Mouse (Mus musculus): ENCODE measurements at regions not wholly inside any gene's neighbourhood (a gene's known extent, or its start where the extent isn't known, plus 50 kb on each side); places are given as distances from the start of the nearest gene placed in this dataset.

DNA sequence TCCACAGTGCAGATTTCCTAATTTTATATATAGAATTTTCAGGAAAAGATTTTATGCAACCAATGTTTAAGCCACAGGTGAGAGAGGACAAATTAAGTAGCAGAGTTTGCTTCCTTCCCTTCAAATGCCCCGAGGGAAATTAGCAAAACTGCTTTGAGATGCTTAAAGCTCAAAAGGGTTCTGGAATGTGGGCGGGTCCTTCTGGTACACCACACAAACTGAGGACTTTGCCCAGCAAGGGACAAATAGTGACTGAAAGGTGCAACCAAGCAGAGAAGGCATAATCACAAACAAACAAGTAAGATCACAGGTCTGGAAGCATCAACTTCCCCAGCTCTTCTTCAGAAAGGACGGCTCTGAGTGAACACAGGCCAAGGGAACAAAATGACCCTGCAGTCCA, 476.4 kb upstream of the Adamts5 start:
- Histone ChIP-seq H3K4me3 (replicated peaks; ENCODE audit: low read depth, low read length) (no peak overlapping the region), H3K9me3 (ENCODE audit: control insufficient read depth, low read length) (no peaks in the 10 kb centered on the region), H3K36me3 (ENCODE audit: control insufficient read depth, insufficient read depth, low read length) (no peaks in the 10 kb centered on the region), H3K9ac (replicated peaks; ENCODE audit: low read length) (no peak overlapping the region), H3K4me2 (ENCODE audit: low read length) (no peak overlapping the region), H3K4me1 (ENCODE audit: control insufficient read depth, insufficient read depth, low read length) (no peaks in the 10 kb centered on the region), H3K27ac (replicated peaks; ENCODE audit: low read depth, low read length) (no peak overlapping the region), H3K27me3 (ENCODE audit: control insufficient read depth, insufficient read depth, low read length) (no peaks in the 10 kb centered on the region)
- no peak for DNase-seq
- no peak for ATAC-seq (ENCODE audit: low FRiP score, low TSS enrichment)
- WGBS, result 38% methylated on average over 3 of the region's 3 CpGs

DNA sequence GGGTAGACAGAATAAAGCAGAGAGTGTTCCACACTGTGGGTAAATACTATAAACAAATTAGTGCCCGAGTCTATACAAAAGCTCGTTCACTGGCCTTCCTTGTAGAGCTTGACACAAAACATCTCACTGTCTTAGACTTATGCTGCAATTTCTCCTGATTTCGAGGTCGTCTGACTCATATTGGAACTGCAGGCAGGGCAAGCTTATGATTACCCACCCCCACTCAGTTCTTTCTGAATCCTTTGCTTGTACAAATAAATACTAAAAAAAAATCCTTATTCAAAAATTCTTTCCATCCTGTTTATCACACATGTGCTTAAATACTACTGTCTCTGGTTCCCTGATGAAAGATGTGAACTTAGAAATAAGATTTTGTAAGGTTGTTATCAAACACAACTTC, 470.0 kb upstream of the Adamts5 start:
- Histone ChIP-seq H3K4me3 (replicated peaks; ENCODE audit: low read depth, low read length) (no peak overlapping the region), H3K27me3 (ENCODE audit: control insufficient read depth, insufficient read depth, low read length) (no peaks in the 10 kb centered on the region), H3K9ac (replicated peaks; ENCODE audit: low read length) (no peak overlapping the region), H3K4me2 (ENCODE audit: low read length) (no peak overlapping the region), H3K27ac (replicated peaks; ENCODE audit: low read depth, low read length) (no peak overlapping the region), H3K36me3 (ENCODE audit: control insufficient read depth, insufficient read depth, low read length) (no peaks in the 10 kb centered on the region), H3K9me3 (ENCODE audit: control insufficient read depth, low read length) (no peaks in the 10 kb centered on the region), H3K4me1 (ENCODE audit: control insufficient read depth, insufficient read depth, low read length) (no peaks in the 10 kb centered on the region)
- ATAC-seq (ENCODE audit: low FRiP score, low TSS enrichment) (no peak), DNase-seq (no peak)
- WGBS, result 81% methylated on average over 4 of the region's 4 CpGs

DNA sequence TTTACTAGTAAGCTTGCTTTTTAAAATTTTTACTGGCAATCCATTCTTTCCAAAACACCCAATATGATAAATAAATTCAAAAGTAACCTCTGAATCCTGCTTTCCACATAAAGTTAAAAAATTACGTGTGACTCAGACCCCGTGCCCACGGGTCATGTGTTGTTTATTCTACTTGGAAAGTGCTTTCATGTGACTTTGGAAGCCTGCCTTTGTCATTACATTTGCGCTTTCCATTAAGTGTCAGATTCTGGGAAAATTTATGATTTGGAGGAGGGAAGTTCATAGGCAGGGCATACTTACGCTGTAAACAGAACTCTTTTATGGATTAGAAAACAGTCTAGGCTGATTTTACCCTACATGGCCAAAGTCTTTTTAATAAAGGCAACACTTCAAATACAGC, 466.8 kb upstream of the Adamts5 start:
- WGBS, result 91% methylated on average over 5 of the region's 5 CpGs
- no peaks in the 10 kb centered on the region for H3K4me1 ChIP-seq (ENCODE audit: control insufficient read depth, insufficient read depth, low read length)
- H3K4me2 ChIP-seq (ENCODE audit: low read length), result no peak overlapping the region
- DNase-seq (no peak), ATAC-seq (ENCODE audit: low FRiP score, low TSS enrichment) (no peak)
- H3K9ac ChIP-seq (replicated peaks; ENCODE audit: low read length), result no peak overlapping the region
- H3K9me3 ChIP-seq (ENCODE audit: control insufficient read depth, low read length), result no peaks in the 10 kb centered on the region
- no peak overlapping the region for H3K27ac ChIP-seq (replicated peaks; ENCODE audit: low read depth, low read length)
- H3K27me3 ChIP-seq (ENCODE audit: control insufficient read depth, insufficient read depth, low read length), result no peaks in the 10 kb centered on the region
- H3K36me3 ChIP-seq (ENCODE audit: control insufficient read depth, insufficient read depth, low read length), result no peaks in the 10 kb centered on the region
- H3K4me3 ChIP-seq (replicated peaks; ENCODE audit: low read depth, low read length), result no peak overlapping the region

DNA sequence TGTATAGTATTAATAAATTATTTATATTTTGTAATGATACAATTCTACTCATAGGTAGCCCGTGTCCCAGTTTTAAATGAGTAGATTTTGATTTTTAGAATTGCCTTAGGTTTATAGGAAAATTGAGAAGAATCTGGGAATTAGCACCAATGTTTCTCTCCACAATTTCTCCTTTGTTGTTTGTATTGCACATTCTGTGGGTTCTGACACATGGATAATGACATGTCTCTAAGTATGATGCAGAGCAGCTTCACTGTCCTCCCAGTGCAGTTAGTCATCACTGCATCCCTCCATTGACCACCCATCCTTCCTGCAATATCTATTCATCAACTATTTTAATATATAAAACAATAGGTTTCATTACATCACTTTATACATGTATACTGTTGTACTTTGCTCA, 464.6 kb upstream of the Adamts5 start:
- H3K4me3 ChIP-seq (replicated peaks; ENCODE audit: low read depth, low read length), result no peak overlapping the region
- no peak for DNase-seq
- H3K9ac ChIP-seq (replicated peaks; ENCODE audit: low read length), result no peak overlapping the region
- no peaks in the 10 kb centered on the region for H3K27me3 ChIP-seq (ENCODE audit: control insufficient read depth, insufficient read depth, low read length)
- no peaks in the 10 kb centered on the region for H3K9me3 ChIP-seq (ENCODE audit: control insufficient read depth, low read length)
- ATAC-seq (ENCODE audit: low FRiP score, low TSS enrichment), result no peak
- H3K4me1 ChIP-seq (ENCODE audit: control insufficient read depth, insufficient read depth, low read length), result no peaks in the 10 kb centered on the region
- H3K4me2 ChIP-seq (ENCODE audit: low read length), result no peak overlapping the region
- no peak overlapping the region for H3K27ac ChIP-seq (replicated peaks; ENCODE audit: low read depth, low read length)
- WGBS, result 88% methylated on average over 1 of the region's 1 CpGs
- no peaks in the 10 kb centered on the region for H3K36me3 ChIP-seq (ENCODE audit: control insufficient read depth, insufficient read depth, low read length)

DNA sequence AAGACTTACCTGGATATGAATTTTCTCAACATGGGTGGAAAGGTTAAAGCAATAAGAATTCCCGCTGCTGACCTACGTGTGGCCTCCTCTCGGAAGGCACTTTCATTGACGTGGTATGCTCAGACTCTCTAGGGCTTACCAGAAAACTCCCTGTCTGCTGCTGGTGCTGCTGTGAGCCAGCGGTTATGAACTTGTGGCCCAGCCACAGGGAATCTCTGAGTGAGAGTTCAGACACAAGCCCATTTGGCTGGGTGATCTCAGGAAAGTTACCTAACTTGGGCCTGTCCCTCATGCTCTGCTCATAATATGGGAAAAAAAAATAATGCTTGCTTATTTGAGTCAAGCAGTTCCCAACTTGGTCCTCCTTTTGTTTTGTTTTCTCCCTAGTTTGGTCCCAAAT, 459.5 kb upstream of the Adamts5 start:
- H3K9ac ChIP-seq (replicated peaks; ENCODE audit: low read length), result no peak overlapping the region
- no peaks in the 10 kb centered on the region for H3K9me3 ChIP-seq (ENCODE audit: control insufficient read depth, low read length)
- DNase-seq, result no peak
- H3K4me2 ChIP-seq (ENCODE audit: low read length), result no peak overlapping the region
- WGBS, result 87% methylated on average over 5 of the region's 5 CpGs
- H3K4me1 ChIP-seq (ENCODE audit: control insufficient read depth, insufficient read depth, low read length), result no peaks in the 10 kb centered on the region
- ATAC-seq (ENCODE audit: low FRiP score, low TSS enrichment), result no peak
- no peaks in the 10 kb centered on the region for H3K36me3 ChIP-seq (ENCODE audit: control insufficient read depth, insufficient read depth, low read length)
- H3K4me3 ChIP-seq (replicated peaks; ENCODE audit: low read depth, low read length), result no peak overlapping the region
- no peak overlapping the region for H3K27ac ChIP-seq (replicated peaks; ENCODE audit: low read depth, low read length)
- no peaks in the 10 kb centered on the region for H3K27me3 ChIP-seq (ENCODE audit: control insufficient read depth, insufficient read depth, low read length)

DNA sequence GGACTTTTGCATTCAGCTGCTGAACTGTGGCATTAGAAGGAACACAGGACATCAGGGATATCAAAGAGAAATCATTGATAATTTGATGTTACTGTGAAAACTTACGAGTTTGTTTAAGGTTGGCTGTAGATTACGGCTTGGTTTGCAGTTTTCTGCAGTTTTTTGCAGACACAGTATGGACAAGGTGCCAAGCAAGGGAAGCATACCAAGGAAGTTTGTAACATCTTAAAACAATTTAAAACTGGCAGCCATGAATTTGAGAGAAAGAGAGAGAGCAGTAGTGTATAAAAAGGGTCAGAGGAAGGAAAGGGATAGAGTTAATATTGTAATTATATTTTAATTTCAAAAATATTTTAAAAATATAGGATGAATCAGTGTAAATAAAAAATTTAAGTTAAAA, 453.4 kb upstream of the Adamts5 start:
- H3K27me3 ChIP-seq (ENCODE audit: control insufficient read depth, insufficient read depth, low read length), result no peaks in the 10 kb centered on the region
- no peaks in the 10 kb centered on the region for H3K9me3 ChIP-seq (ENCODE audit: control insufficient read depth, low read length)
- 86% methylated on average over 2 of the region's 2 CpGs for WGBS
- H3K4me3 ChIP-seq (replicated peaks; ENCODE audit: low read depth, low read length), result no peak overlapping the region
- DNase-seq (no peak), ATAC-seq (ENCODE audit: low FRiP score, low TSS enrichment) (no peak)
- H3K9ac ChIP-seq (replicated peaks; ENCODE audit: low read length), result no peak overlapping the region
- no peak overlapping the region for H3K4me2 ChIP-seq (ENCODE audit: low read length)
- no peaks in the 10 kb centered on the region for H3K4me1 ChIP-seq (ENCODE audit: control insufficient read depth, insufficient read depth, low read length)
- H3K27ac ChIP-seq (replicated peaks; ENCODE audit: low read depth, low read length), result no peak overlapping the region
- no peaks in the 10 kb centered on the region for H3K36me3 ChIP-seq (ENCODE audit: control insufficient read depth, insufficient read depth, low read length)

DNA sequence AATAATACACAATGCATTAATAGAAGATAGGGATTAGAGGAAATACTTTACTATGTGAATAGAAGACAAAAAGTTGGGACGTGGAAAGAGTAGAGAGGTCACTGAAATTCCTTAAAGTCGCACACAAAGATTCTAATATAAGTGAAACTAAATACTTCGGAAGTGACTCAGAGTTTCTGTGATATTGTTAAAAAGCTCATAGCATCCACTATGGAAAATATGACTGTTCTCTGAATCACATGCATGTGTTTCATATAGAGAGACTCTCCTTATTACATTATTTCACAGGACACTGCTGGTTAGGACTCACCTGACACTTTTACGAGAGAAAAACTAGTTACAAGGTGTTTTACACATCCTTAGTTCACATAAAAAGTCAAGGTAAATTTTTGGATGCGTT, 446.1 kb upstream of the Adamts5 start:
- WGBS, result 88% methylated on average over 5 of the region's 5 CpGs
- no peak overlapping the region for H3K4me3 ChIP-seq (replicated peaks; ENCODE audit: low read depth, low read length)

DNA sequence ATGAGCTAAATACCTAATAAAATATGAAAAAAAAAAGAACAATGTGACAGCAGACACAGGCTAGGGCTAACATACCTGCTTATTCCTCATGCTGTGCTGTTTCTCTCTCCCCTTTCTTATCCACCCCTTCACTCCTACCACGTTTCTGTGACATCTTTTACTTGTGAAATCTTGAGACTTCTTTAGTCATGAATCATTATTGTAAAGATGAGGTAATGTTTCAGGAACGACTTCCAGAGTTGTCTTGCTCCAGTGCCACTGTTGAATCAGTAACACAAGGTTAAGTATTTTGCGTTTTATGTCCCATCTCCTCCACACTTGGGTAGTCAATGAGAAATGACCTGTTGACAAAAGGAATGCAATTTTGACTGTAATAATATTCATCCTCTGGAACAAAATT, 445.3 kb upstream of the Adamts5 start:
- DNase-seq (no peak), ATAC-seq (ENCODE audit: low FRiP score, low TSS enrichment) (no peak)
- Histone ChIP-seq H3K4me3 (replicated peaks; ENCODE audit: low read depth, low read length) (no peak overlapping the region), H3K27me3 (ENCODE audit: control insufficient read depth, insufficient read depth, low read length) (no peaks in the 10 kb centered on the region), H3K9ac (replicated peaks; ENCODE audit: low read length) (no peak overlapping the region), H3K4me1 (ENCODE audit: control insufficient read depth, insufficient read depth, low read length) (no peaks in the 10 kb centered on the region), H3K27ac (replicated peaks; ENCODE audit: low read depth, low read length) (no peak overlapping the region), H3K4me2 (ENCODE audit: low read length) (no peak overlapping the region), H3K36me3 (ENCODE audit: control insufficient read depth, insufficient read depth, low read length) (no peaks in the 10 kb centered on the region), H3K9me3 (ENCODE audit: control insufficient read depth, low read length) (no peaks in the 10 kb centered on the region)
- WGBS, result 68% methylated on average over 3 of the region's 3 CpGs

More for the DNA sequence above, 446.1 kb upstream of the Adamts5 start:
- no peak overlapping the region for H3K9ac ChIP-seq (replicated peaks; ENCODE audit: low read length)
- H3K27ac ChIP-seq (replicated peaks; ENCODE audit: low read depth, low read length), result no peak overlapping the region
- no peaks in the 10 kb centered on the region for H3K27me3 ChIP-seq (ENCODE audit: control insufficient read depth, insufficient read depth, low read length)
- no peaks in the 10 kb centered on the region for H3K9me3 ChIP-seq (ENCODE audit: control insufficient read depth, low read length)
- DNase-seq (no peak), ATAC-seq (ENCODE audit: low FRiP score, low TSS enrichment) (no peak)
- H3K4me1 ChIP-seq (ENCODE audit: control insufficient read depth, insufficient read depth, low read length), result no peaks in the 10 kb centered on the region
- H3K36me3 ChIP-seq (ENCODE audit: control insufficient read depth, insufficient read depth, low read length), result no peaks in the 10 kb centered on the region
- no peak overlapping the region for H3K4me2 ChIP-seq (ENCODE audit: low read length)

DNA sequence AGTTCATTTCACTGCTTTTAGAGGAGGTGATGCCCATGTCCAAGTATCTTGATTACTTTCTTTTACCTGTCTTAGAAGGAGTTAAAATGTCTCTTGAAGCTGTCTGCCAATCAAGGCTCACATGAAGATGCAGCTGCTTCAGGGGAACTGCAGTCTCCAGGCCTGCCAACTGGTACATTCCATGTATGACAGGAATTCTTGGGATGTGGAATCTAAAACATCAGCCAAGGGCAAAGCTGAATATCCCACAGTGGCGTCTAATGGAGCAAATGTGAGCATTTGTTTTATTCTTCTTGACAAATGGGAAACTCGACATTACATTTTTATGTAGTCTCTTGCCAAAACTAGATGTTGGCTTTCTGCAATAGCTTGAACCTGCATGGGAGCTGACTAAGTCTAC, 438.7 kb upstream of the Adamts5 start:
- Histone ChIP-seq H3K27me3 (ENCODE audit: control insufficient read depth, insufficient read depth, low read length) (no peaks in the 10 kb centered on the region), H3K4me3 (replicated peaks; ENCODE audit: low read depth, low read length) (no peak overlapping the region), H3K4me1 (ENCODE audit: control insufficient read depth, insufficient read depth, low read length) (no peaks in the 10 kb centered on the region), H3K27ac (replicated peaks; ENCODE audit: low read depth, low read length) (no peak overlapping the region), H3K36me3 (ENCODE audit: control insufficient read depth, insufficient read depth, low read length) (no peaks in the 10 kb centered on the region), H3K4me2 (ENCODE audit: low read length) (no peak overlapping the region), H3K9ac (replicated peaks; ENCODE audit: low read length) (no peak overlapping the region), H3K9me3 (ENCODE audit: control insufficient read depth, low read length) (no peaks in the 10 kb centered on the region)
- WGBS, result 93% methylated on average over 2 of the region's 2 CpGs
- no peak for ATAC-seq (ENCODE audit: low FRiP score, low TSS enrichment)
- no peak for DNase-seq
